In genomic region chr12:113012443-113012842, GRCm38 (mm10) we compare ENCODE assay signal across 9 mouse cellular contexts. TPM values are rescaled to one million over a fixed set of nuclear protein-coding genes. Genes with fewer than 3 reads are reported as not detected.
DNase-seq lines count a peak whose midpoint lies in the region; ATAC-seq and TF ChIP-seq lines count a peak whose summit lies in the region.
"Had no signal": no experiment of that assay in that cellular context is flagged by ENCODE, and none has a peak within 500 bp of the region (broad histone marks: within the 10 kb centered on the region; RNA-seq: fewer than 3 reads in every experiment).

No protein-coding gene starts in this region.

- ATAC-seq in heart, embryonic 15.5 days (replicated peaks; ENCODE audit: insufficient number of reproducible peaks, insufficient read depth, low FRiP score, low read depth) = no peak
- no peak for ATAC-seq in intestine, embryonic 15.5 days
- ATAC-seq in stomach, postnatal 0 days (ENCODE audit: low FRiP score, low TSS enrichment) = no peak
- ATAC-seq: inflammation-experienced regulatory T-cells, adult 6 months had no signal

- no peaks in the 10 kb centered on the region for H3K27me3 ChIP-seq in heart, embryonic 15.5 days
- no peaks in the 10 kb centered on the region for H3K27me3 ChIP-seq in spleen, adult 2 months (ENCODE audit: control insufficient read depth, insufficient read depth, low read length)
- no peaks in the 10 kb centered on the region for H3K27me3 ChIP-seq in intestine, embryonic 15.5 days (replicated peaks)
- no peaks in the 10 kb centered on the region for H3K27me3 ChIP-seq in stomach, postnatal 0 days (ENCODE audit: control insufficient read depth, insufficient read depth, low read length)

- H3K4me3 ChIP-seq in heart, embryonic 15.5 days = no peak overlapping the region
- H3K4me3 ChIP-seq in spleen, adult 2 months (ENCODE audit: extremely low read depth, insufficient read depth, insufficient read length) = no peak overlapping the region
- H3K4me3 ChIP-seq in intestine, embryonic 15.5 days (replicated peaks) = no peak overlapping the region
- H3K4me3 ChIP-seq in stomach, postnatal 0 days (ENCODE audit: low read depth, low read length) = no peak overlapping the region

- no peak overlapping the region for H3K4me2 ChIP-seq in heart, embryonic 15.5 days
- no peak overlapping the region for H3K4me2 ChIP-seq in intestine, embryonic 15.5 days (replicated peaks)
- H3K4me2 ChIP-seq in stomach, postnatal 0 days (replicated peaks; ENCODE audit: low read depth) = no peak overlapping the region

- TF ChIP-seq POLR2A in spleen, adult 2 months (IDR thresholded peaks at IDR 0.05; ENCODE audit: low read depth, low read length) = no peak

- H3K36me3 ChIP-seq in heart, embryonic 15.5 days = no peaks in the 10 kb centered on the region
- no peaks in the 10 kb centered on the region for H3K36me3 ChIP-seq in spleen, adult 2 months (ENCODE audit: control insufficient read depth, insufficient read depth, low read length)
- no peaks in the 10 kb centered on the region for H3K36me3 ChIP-seq in intestine, embryonic 15.5 days
- H3K36me3 ChIP-seq in stomach, postnatal 0 days (ENCODE audit: control insufficient read depth, insufficient read depth, low read length) = no peaks in the 10 kb centered on the region

- intact Hi-C loops in heart, postnatal 36 days (cut with DNase I) = no loop called here

- H3K27ac ChIP-seq in heart, embryonic 15.5 days = peak overlapping the region; percentile 90; the same call in 1 of the 2 replicates
- H3K27ac ChIP-seq in spleen, adult 2 months (ENCODE audit: insufficient read depth, low read length) = peak overlapping the region; percentile 43
- peak overlapping the region; percentile 89 for H3K27ac ChIP-seq in intestine, embryonic 15.5 days
- H3K27ac ChIP-seq in stomach, postnatal 0 days (replicated peaks) = peak overlapping the region; percentile 95

- no peak overlapping the region for H3K9ac ChIP-seq in heart, embryonic 15.5 days
- H3K9ac ChIP-seq in intestine, embryonic 15.5 days = no peak overlapping the region
- H3K9ac ChIP-seq in stomach, postnatal 0 days (ENCODE audit: low read length) = no peak overlapping the region

- TF ChIP-seq EP300 in stomach, postnatal 0 days (optimal IDR thresholded peaks at IDR 0.05) = no peak

- TF ChIP-seq CTCF in spleen, adult 2 months (IDR thresholded peaks at IDR 0.05; ENCODE audit: extremely low read depth, insufficient read depth, insufficient read length, insufficient replicate concordance) = no peak
- TF ChIP-seq CTCF in stomach, postnatal 0 days (IDR thresholded peaks at IDR 0.05; ENCODE audit: low read depth) = no peak

- no peaks in the 10 kb centered on the region for H3K9me3 ChIP-seq in heart, embryonic 15.5 days (replicated peaks)
- no peaks in the 10 kb centered on the region for H3K9me3 ChIP-seq in intestine, embryonic 15.5 days
- H3K9me3 ChIP-seq in stomach, postnatal 0 days (ENCODE audit: control insufficient read depth, low read length) = no peaks in the 10 kb centered on the region

- 87% methylated on average over 5 of the region's 5 CpGs for WGBS in heart, embryonic 15.5 days
- WGBS in spleen, adult 2 months = 31% methylated on average over 5 of the region's 5 CpGs
- WGBS in intestine, embryonic 15.5 days = 89% methylated on average over 5 of the region's 5 CpGs
- WGBS in stomach, postnatal 0 days = 87% methylated on average over 5 of the region's 5 CpGs

- no peak for DNase-seq in heart, postnatal 36 days
- no peak for DNase-seq in spleen, adult 2 months (ENCODE audit: low read depth in 1 of 2, low spot score in 2 of 2)
- no peak for DNase-seq in spleen, postnatal 36 days (ENCODE audit: low spot score in 2 of 2)
- DNase-seq in stomach, postnatal 0 days (ENCODE audit: low spot score) = no peak
- DNase-seq in left cerebral cortex, adult 8-10 months (ENCODE audit: low spot score in 2 of 2) = no peak
- no peak for DNase-seq in right cerebral cortex, postnatal 36 days (ENCODE audit: low spot score in 2 of 2)

- H3K4me1 ChIP-seq in heart, embryonic 15.5 days (replicated peaks) = peaks cover 43% of the 10 kb centered on the region
- peaks cover 10% of the 10 kb centered on the region for H3K4me1 ChIP-seq in spleen, adult 2 months (ENCODE audit: control insufficient read depth, insufficient read depth, insufficient read length)
- peaks cover 32% of the 10 kb centered on the region for H3K4me1 ChIP-seq in intestine, embryonic 15.5 days (replicated peaks)
- peaks cover 6% of the 10 kb centered on the region; the same call in 1 of the 2 replicates for H3K4me1 ChIP-seq in stomach, postnatal 0 days (replicated peaks; ENCODE audit: control insufficient read depth, insufficient read depth)

RNA-seq across cellular contexts. Expression of gene Pacs2, which starts 1.9 kb away (rescaled TPM):
- polyA plus RNA-seq in heart, embryonic 15.5 days (2015; fragmentation: Nextera tagmentation; extraction: Ambion mirVana) = 6.9 and 9.0 TPM in 2 replicates
- total RNA-seq in heart, postnatal 36 days (2021) = 10 to 100 TPM; 32.5 to 38.9 TPM
- polyA plus RNA-seq in spleen, adult 2 months (2012; rRNA removed) = 29.1 and 38.6 TPM in 2 replicates
- 11.7 and 12.1 TPM in 2 replicates for polyA plus RNA-seq in intestine, embryonic 15.5 days (2015; fragmentation: Nextera tagmentation; extraction: Ambion mirVana)
- polyA plus RNA-seq in stomach, postnatal 0 days (2015; fragmentation: Nextera tagmentation; extraction: Ambion mirVana) = 4.1 and 5.1 TPM in 2 replicates
- 100 to 1,000 TPM in 2 of 4 experiments, 10 to 100 TPM in 2; 90.4 to 105 (median 97.5) TPM for total RNA-seq in left cerebral cortex, adult 8-10 months (2022)

RNA-seq across cellular contexts. Expression of gene Brf1, which starts 11.9 kb away (rescaled TPM):
- 30.2 and 47.2 TPM in 2 replicates for polyA plus RNA-seq in heart, embryonic 15.5 days (2015; fragmentation: Nextera tagmentation; extraction: Ambion mirVana)
- 10 to 100 TPM; 24.5 to 25.3 TPM for total RNA-seq in heart, postnatal 36 days (2021)
- polyA plus RNA-seq in spleen, adult 2 months (2012; rRNA removed) = 127 and 186 TPM in 2 replicates
- 45.8 and 49.8 TPM in 2 replicates for polyA plus RNA-seq in intestine, embryonic 15.5 days (2015; fragmentation: Nextera tagmentation; extraction: Ambion mirVana)
- 22.3 and 27.6 TPM in 2 replicates for polyA plus RNA-seq in stomach, postnatal 0 days (2015; fragmentation: Nextera tagmentation; extraction: Ambion mirVana)
- total RNA-seq in left cerebral cortex, adult 8-10 months (2022) = 10 to 100 TPM; 46.0 to 56.9 (median 48.2) TPM

RNA-seq across cellular contexts. Expression of gene Btbd6, which starts 36.2 kb away (rescaled TPM):
- 19.4 and 23.5 TPM in 2 replicates for polyA plus RNA-seq in heart, embryonic 15.5 days (2015; fragmentation: Nextera tagmentation; extraction: Ambion mirVana)
- total RNA-seq in heart, postnatal 36 days (2021) = 10 to 100 TPM; 24.3 to 24.7 TPM
- 22.3 and 61.1 TPM in 2 replicates for polyA plus RNA-seq in spleen, adult 2 months (2012; rRNA removed)
- 19.5 and 22.4 TPM in 2 replicates for polyA plus RNA-seq in intestine, embryonic 15.5 days (2015; fragmentation: Nextera tagmentation; extraction: Ambion mirVana)
- 17.1 and 19.7 TPM in 2 replicates for polyA plus RNA-seq in stomach, postnatal 0 days (2015; fragmentation: Nextera tagmentation; extraction: Ambion mirVana)
- 10 to 100 TPM; 64.2 to 73.5 (median 68.7) TPM for total RNA-seq in left cerebral cortex, adult 8-10 months (2022)

Comparison
In these comparisons a context has a peak if more than half of its experiments do, and no peak if none do; other contexts are left out.
1. H3K27ac ChIP-seq: peak in every context shown above with its lines; median percentile 95 in stomach, postnatal 0 days; 90 in heart, embryonic 15.5 days; 89 in intestine, embryonic 15.5 days; 43 in spleen, adult 2 months.